Mouse (Mus musculus): ENCODE measurements around the gene Fbxl5.

DNA sequence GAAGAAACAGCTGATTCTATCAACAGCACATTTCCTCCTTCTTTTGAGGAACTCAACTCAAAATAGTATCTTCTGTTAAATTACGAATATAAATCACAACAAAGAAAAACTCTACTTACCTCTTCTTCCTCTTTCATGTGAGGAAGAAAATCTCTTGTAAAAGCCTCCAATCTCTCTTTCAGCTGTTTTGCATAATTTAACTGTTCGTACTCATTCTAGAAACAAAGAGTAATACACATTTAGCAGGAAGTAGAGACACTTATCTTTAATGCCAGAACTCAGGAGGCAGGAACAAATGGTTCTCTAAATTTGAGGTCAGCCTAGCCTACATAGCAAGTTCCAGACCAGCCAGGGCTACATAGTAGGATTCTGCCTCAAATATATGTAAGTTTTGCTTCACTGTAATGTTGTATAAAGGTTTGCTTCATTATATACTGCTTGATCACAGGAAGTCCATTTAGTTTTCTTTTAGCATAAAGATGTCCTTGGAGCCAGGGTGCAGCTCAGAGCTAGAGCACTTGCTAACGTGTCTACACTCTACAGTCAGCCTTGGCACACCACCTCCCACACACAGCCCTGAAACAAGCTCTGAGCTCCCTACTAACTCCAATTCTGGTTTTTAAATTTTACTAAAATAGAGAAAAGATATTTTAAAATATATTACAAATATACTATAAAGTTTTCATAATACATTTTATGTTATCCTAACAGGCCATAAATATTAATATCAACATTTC lies 50.7 kb downstream of the Fbxl5 start:
- TF ChIP-seq POLR2A (IDR thresholded peaks at IDR 0.05; ENCODE audit: low read depth, low read length), result no peak
- no peak for TF ChIP-seq CTCF (IDR thresholded peaks at IDR 0.05; ENCODE audit: borderline replicate concordance, insufficient read depth, low read length)

Data from embryonic fibroblast, embryonic 13.5 days (primary cell).